Comparison of ENCODE assay signal across 9 mouse cellular contexts in genomic region chr14:27560434-27560833, GRCm38 (mm10). TPM values are rescaled to one million over a fixed set of nuclear protein-coding genes. Genes with fewer than 3 reads are reported as not detected.
DNase-seq lines count a peak whose midpoint lies in the region; ATAC-seq and TF ChIP-seq lines count a peak whose summit lies in the region.
"Had no signal": no experiment of that assay in that cellular context is flagged by ENCODE, and none has a peak within 500 bp of the region (broad histone marks: within the 10 kb centered on the region; RNA-seq: fewer than 3 reads in every experiment).

No protein-coding gene starts in this region.

- no peak overlapping the region for H3K4me3 ChIP-seq in midbrain, embryonic 10.5 days
- no peak overlapping the region for H3K4me3 ChIP-seq in midbrain, embryonic 15.5 days
- no peak overlapping the region for H3K4me3 ChIP-seq in intestine, postnatal 0 days (ENCODE audit: low read depth, low read length)
- H3K4me3 ChIP-seq in limb, embryonic 14.5 days (replicated peaks; ENCODE audit: low read length), result no peak overlapping the region
- H3K4me3 ChIP-seq: heart, embryonic 15.5 days had no signal

- H3K36me3 ChIP-seq in midbrain, embryonic 10.5 days, result no peaks in the 10 kb centered on the region
- no peaks in the 10 kb centered on the region for H3K36me3 ChIP-seq in midbrain, embryonic 15.5 days (replicated peaks)
- H3K36me3 ChIP-seq in intestine, postnatal 0 days (ENCODE audit: control insufficient read depth, insufficient read depth), result no peaks in the 10 kb centered on the region
- H3K36me3 ChIP-seq in limb, embryonic 14.5 days (ENCODE audit: control insufficient read depth, insufficient read depth, low read length), result no peaks in the 10 kb centered on the region
- H3K36me3 ChIP-seq: heart, embryonic 15.5 days had no signal

- H3K9ac ChIP-seq in midbrain, embryonic 15.5 days, result no peak overlapping the region
- no peak overlapping the region for H3K9ac ChIP-seq in intestine, postnatal 0 days (ENCODE audit: low read depth, low read length)
- H3K9ac ChIP-seq in limb, embryonic 14.5 days (ENCODE audit: low read depth, low read length, severe bottlenecking), result no peak overlapping the region
- H3K9ac ChIP-seq: heart, embryonic 15.5 days had no signal

- ATAC-seq in midbrain, embryonic 15.5 days (replicated peaks), result no peak
- peak; percentile 54; the same call in 1 of the 2 replicates for ATAC-seq in intestine, postnatal 0 days
- no peak for ATAC-seq in limb, embryonic 14.5 days (ENCODE audit: low FRiP score, low read depth)

- 52% methylated on average over 4 of the region's 4 CpGs for WGBS in midbrain, embryonic 10.5 days
- whole genome bisulfite sequencing in midbrain, embryonic 15.5 days, result 42% methylated on average over 4 of the region's 4 CpGs
- 46% methylated on average over 4 of the region's 4 CpGs for WGBS in intestine, postnatal 0 days
- WGBS in limb, embryonic 14.5 days, result 52% methylated on average over 4 of the region's 4 CpGs

- H3K27me3 ChIP-seq in midbrain, embryonic 10.5 days (ENCODE audit: low read depth, poor library complexity, severe bottlenecking), result no peaks in the 10 kb centered on the region
- H3K27me3 ChIP-seq in midbrain, embryonic 15.5 days (replicated peaks), result no peaks in the 10 kb centered on the region
- no peaks in the 10 kb centered on the region for H3K27me3 ChIP-seq in intestine, postnatal 0 days (replicated peaks; ENCODE audit: control insufficient read depth, insufficient read depth, low read length)
- no peaks in the 10 kb centered on the region for H3K27me3 ChIP-seq in limb, embryonic 14.5 days (ENCODE audit: control insufficient read depth, insufficient read depth, low read length)
- H3K27me3 ChIP-seq: heart, embryonic 15.5 days had no signal

- no peak overlapping the region for H3K27ac ChIP-seq in midbrain, embryonic 10.5 days (replicated peaks)
- H3K27ac ChIP-seq in midbrain, embryonic 15.5 days, result no peak overlapping the region
- H3K27ac ChIP-seq in intestine, postnatal 0 days (ENCODE audit: low read depth, low read length), result no peak overlapping the region
- no peak overlapping the region for H3K27ac ChIP-seq in limb, embryonic 14.5 days (replicated peaks; ENCODE audit: low read depth, low read length)
- H3K27ac ChIP-seq: heart, embryonic 15.5 days had no signal

- no peak for TF ChIP-seq POLR2A in limb, embryonic 14.5 days (IDR thresholded peaks at IDR 0.05; ENCODE audit: borderline replicate concordance, extremely low read depth, insufficient read depth, insufficient read length)

- DNase-seq in midbrain, embryonic 10.5 days (ENCODE audit: low spot score), result peak; percentile 59
- DNase-seq in adrenal gland, postnatal 10 days, result peak; percentile 76
- peak; percentile 54 for DNase-seq in embryo, embryonic 11.5 days (ENCODE audit: low read depth, low spot score)
- DNase-seq in limb, embryonic 14.5 days (ENCODE audit: low spot score), result peak; percentile 28
- peak; percentile 82 for DNase-seq in retina, postnatal 1 day
- peak; percentile 67 to 68 for DNase-seq in thymus, postnatal 36 days

- no peak overlapping the region for H3K4me2 ChIP-seq in midbrain, embryonic 15.5 days
- no peak overlapping the region for H3K4me2 ChIP-seq in intestine, postnatal 0 days (replicated peaks; ENCODE audit: low read depth)
- no peak overlapping the region for H3K4me2 ChIP-seq in limb, embryonic 14.5 days (replicated peaks; ENCODE audit: low read depth, low read length, severe bottlenecking)
- H3K4me2 ChIP-seq: heart, embryonic 15.5 days had no signal

- no peaks in the 10 kb centered on the region for H3K4me1 ChIP-seq in midbrain, embryonic 10.5 days
- H3K4me1 ChIP-seq in midbrain, embryonic 15.5 days, result no peaks in the 10 kb centered on the region
- H3K4me1 ChIP-seq in intestine, postnatal 0 days (replicated peaks; ENCODE audit: control insufficient read depth, insufficient read depth, low read length), result no peaks in the 10 kb centered on the region
- no peaks in the 10 kb centered on the region for H3K4me1 ChIP-seq in limb, embryonic 14.5 days (ENCODE audit: control insufficient read depth, insufficient read depth, low read length)
- H3K4me1 ChIP-seq: heart, embryonic 15.5 days had no signal

- peak; percentile 88 for TF ChIP-seq CTCF in intestine, postnatal 0 days (IDR thresholded peaks at IDR 0.05; ENCODE audit: low read depth)

- H3K9me3 ChIP-seq in midbrain, embryonic 10.5 days (replicated peaks), result 0 out of 2 replicates have a peak, but pooled peaks cover 2% of the 10 kb centered on the region
- no peaks in the 10 kb centered on the region for H3K9me3 ChIP-seq in midbrain, embryonic 15.5 days
- H3K9me3 ChIP-seq in intestine, postnatal 0 days (ENCODE audit: control insufficient read depth), result no peaks in the 10 kb centered on the region
- no peaks in the 10 kb centered on the region for H3K9me3 ChIP-seq in limb, embryonic 14.5 days (ENCODE audit: control insufficient read depth, low read length)
- H3K9me3 ChIP-seq: heart, embryonic 15.5 days had no signal

RNA-seq across cellular contexts. Expression of gene Ccdc66, which starts 52.2 kb away (rescaled TPM):
- 14.5 and 16.7 TPM in 2 replicates for polyA plus RNA-seq in midbrain, embryonic 10.5 days (2016; fragmentation: Nextera tagmentation; extraction: Ambion mirVana)
- polyA plus RNA-seq in midbrain, embryonic 15.5 days (2015; fragmentation: Nextera tagmentation; extraction: Ambion mirVana), result 14.5 and 16.1 TPM in 2 replicates
- 1 to 10 TPM; 7.2 to 9.3 TPM for total RNA-seq in adrenal gland, postnatal 10 days (2021)
- polyA plus RNA-seq in intestine, postnatal 0 days (2015; fragmentation: Nextera tagmentation; extraction: Ambion mirVana), result 2.7 and 4.0 TPM in 2 replicates
- 11.1 and 18.2 TPM in 2 replicates for polyA plus RNA-seq in limb, embryonic 14.5 days (2012; rRNA removed)
- 11.3 and 12.7 TPM in 2 replicates for polyA plus RNA-seq in limb, embryonic 14.5 days (2014; fragmentation: Nextera tagmentation; extraction: Ambion mirVana)

Comparison
In these comparisons a context has a peak if more than half of its experiments do, and no peak if none do; other contexts are left out.
1. DNase-seq: peak in every context shown above with its lines; median percentile 82 in retina, postnatal 1 day; 76 in adrenal gland, postnatal 10 days; 68 in thymus, postnatal 36 days; 59 in midbrain, embryonic 10.5 days; 54 in embryo, embryonic 11.5 days; 28 in limb, embryonic 14.5 days.